Mouse (Mus musculus): ENCODE results near the gene Tomm40l. TPM values are rescaled to one million over a fixed set of nuclear protein-coding genes. Genes with fewer than 3 reads are reported as not detected.
"Not testable (repeated sequence)": the region's sequence is repeated elsewhere in the genome, so short reads cannot be mapped to it uniquely, and the experiment has no call there.

Gene Tomm40l
- polyA plus RNA-seq, 1 experiment from 2014 or later = 49.2 TPM

DNA sequence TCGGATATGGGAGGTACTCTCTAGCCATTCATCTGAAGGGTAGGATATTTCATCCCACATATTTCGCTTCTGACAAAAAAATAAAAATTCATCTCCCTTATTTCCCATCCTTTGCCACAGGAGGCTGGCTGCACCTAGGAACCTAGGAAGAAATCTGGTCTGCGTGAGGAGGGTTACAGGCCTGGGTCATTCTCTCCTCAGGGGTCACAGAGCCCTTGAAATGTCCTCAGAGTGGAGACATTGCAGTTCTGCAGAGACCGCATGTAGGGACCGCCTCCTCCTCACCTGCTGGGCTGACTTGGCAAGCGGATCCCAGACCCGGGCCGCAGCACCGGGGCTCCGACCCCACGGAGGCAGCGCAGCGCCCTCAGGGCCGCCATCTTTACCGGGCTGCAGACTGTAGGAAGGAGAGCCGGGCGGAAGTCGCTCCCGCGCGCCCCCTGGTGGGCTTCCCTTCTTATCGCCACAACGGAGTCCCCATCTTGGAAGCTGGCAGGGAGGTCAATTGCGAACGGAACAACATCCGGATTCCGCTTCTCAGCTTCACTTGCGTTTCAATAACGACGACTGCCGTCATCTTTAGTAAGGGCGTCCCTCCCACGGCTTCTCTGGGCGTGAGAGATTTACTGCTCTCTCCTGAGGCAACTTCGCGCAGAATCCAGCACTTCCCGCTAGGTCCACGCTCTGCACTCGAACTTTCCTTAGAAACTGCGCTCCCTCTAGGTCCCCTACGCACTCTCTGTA, 24.6 kb upstream of the Tomm40l start:
- ATAC-seq (peak; percentile 93), DNase-seq (ENCODE audit: low spot score) (peak; percentile 100)
- WGBS = under 1% methylated on average over 41 of the region's 41 CpGs
- peak overlapping the region; percentile 78 for H3K27ac ChIP-seq (ENCODE audit: low read depth, low read length)
- H3K4me3 ChIP-seq (ENCODE audit: low read depth, low read length) = peak overlapping the region; percentile 73
- H3K4me1 ChIP-seq (ENCODE audit: control insufficient read depth, insufficient read depth, low read length) = peaks cover 29% of the 10 kb centered on the region
- no peaks in the 10 kb centered on the region for H3K27me3 ChIP-seq (replicated peaks; ENCODE audit: control insufficient read depth, insufficient read depth, low read length)
- H3K4me2 ChIP-seq (ENCODE audit: low read length) = peak overlapping the region; percentile 88
- H3K9ac ChIP-seq (ENCODE audit: low read length) = peak overlapping the region; percentile 91
- H3K9me3 ChIP-seq (replicated peaks; ENCODE audit: control insufficient read depth, low read length) = no peaks in the 10 kb centered on the region
- peaks cover 23% of the 10 kb centered on the region for H3K36me3 ChIP-seq (ENCODE audit: control insufficient read depth, insufficient read depth, low read length)

DNA sequence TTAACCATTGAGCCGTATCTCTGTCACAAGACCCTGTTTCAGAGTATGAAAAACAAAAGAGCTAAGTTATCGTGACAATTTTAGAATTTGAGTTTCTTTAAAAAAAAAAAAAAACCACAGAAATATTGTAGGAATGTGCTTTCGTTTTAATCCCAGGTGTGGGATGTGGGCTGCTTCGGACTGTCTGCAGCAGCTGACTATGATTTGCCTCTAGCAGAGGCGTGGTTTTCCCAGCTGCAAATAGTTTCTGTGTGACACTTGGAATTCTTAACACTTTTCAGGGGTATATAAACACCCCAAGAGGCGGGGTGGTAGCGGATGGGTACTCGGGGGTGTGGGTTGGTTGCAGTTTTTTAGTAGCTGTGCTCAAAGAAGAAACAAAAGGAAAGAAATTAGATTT, 23.0 kb upstream of the Tomm40l start:
- Histone ChIP-seq H3K9me3 (replicated peaks; ENCODE audit: control insufficient read depth, low read length) (no peaks in the 10 kb centered on the region), H3K4me3 (ENCODE audit: low read depth, low read length) (no peak overlapping the region), H3K9ac (ENCODE audit: low read length) (no peak overlapping the region), H3K4me2 (ENCODE audit: low read length) (no peak overlapping the region), H3K4me1 (ENCODE audit: control insufficient read depth, insufficient read depth, low read length) (peaks cover 16% of the 10 kb centered on the region), H3K27ac (ENCODE audit: low read depth, low read length) (no peak overlapping the region), H3K36me3 (ENCODE audit: control insufficient read depth, insufficient read depth, low read length) (peaks cover 38% of the 10 kb centered on the region), H3K27me3 (replicated peaks; ENCODE audit: control insufficient read depth, insufficient read depth, low read length) (no peaks in the 10 kb centered on the region)
- 93% methylated on average over 8 of the region's 8 CpGs for WGBS
- no peak for ATAC-seq
- DNase-seq (ENCODE audit: low spot score) = no peak

DNA sequence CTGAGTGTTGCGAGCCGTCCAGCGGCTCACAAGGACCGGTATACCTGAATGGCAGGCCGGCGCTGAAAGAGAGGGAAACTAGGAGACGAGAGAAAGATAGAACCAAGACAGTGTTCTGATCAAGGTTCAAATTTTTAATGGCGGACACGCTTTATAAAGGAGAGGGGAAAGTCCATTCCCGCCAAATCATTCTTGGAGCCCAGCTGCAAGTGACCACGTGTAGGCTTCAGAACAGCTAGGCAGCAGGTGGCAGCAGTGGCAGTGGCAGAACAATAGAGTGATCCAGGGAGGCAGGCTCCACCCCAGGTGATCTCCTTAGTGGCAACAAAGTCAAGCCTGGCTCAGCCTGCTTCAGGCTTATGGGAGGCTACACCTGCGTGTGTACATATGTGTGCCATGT, 19.6 kb upstream of the Tomm40l start:
- not testable (repeated sequence) for H3K27ac ChIP-seq (ENCODE audit: low read depth, low read length); H3K27me3 ChIP-seq (replicated peaks; ENCODE audit: control insufficient read depth, insufficient read depth, low read length); H3K4me1 ChIP-seq (ENCODE audit: control insufficient read depth, insufficient read depth, low read length); H3K9me3 ChIP-seq (replicated peaks; ENCODE audit: control insufficient read depth, low read length); ATAC-seq; H3K4me2 ChIP-seq (ENCODE audit: low read length); H3K4me3 ChIP-seq (ENCODE audit: low read depth, low read length); H3K9ac ChIP-seq (ENCODE audit: low read length); DNase-seq (ENCODE audit: low spot score)
- peaks cover 71% of the 10 kb centered on the region for H3K36me3 ChIP-seq (ENCODE audit: control insufficient read depth, insufficient read depth, low read length)
- 83% methylated on average over 12 of the region's 12 CpGs for WGBS

DNA sequence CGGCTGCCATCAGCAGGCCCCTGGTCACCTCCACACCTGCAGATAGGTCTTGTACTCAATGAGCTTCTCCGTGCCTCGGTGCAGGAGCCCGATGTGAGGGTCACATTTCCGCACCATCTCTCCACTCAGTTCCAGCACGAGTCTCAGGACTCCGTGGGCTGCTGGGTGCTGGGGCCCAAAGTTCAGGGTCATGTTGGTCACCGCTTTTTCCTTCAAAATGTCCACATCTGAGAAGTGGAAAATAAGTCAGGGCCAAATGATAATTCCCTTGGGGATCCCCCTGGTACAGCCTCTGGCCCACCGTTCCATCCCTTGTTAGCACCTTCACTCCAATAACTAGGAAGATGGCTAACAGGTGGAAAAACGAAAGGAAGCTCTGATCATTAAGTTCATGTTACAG, 18.6 kb upstream of the Tomm40l start:
- Histone ChIP-seq H3K27me3 (replicated peaks; ENCODE audit: control insufficient read depth, insufficient read depth, low read length) (no peaks in the 10 kb centered on the region), H3K4me2 (ENCODE audit: low read length) (no peak overlapping the region), H3K4me3 (ENCODE audit: low read depth, low read length) (no peak overlapping the region), H3K4me1 (ENCODE audit: control insufficient read depth, insufficient read depth, low read length) (peaks cover under 1% of the 10 kb centered on the region; the same call in 1 of the 2 replicates), H3K9me3 (replicated peaks; ENCODE audit: control insufficient read depth, low read length) (no peaks in the 10 kb centered on the region), H3K27ac (ENCODE audit: low read depth, low read length) (no peak overlapping the region), H3K9ac (ENCODE audit: low read length) (no peak overlapping the region), H3K36me3 (ENCODE audit: control insufficient read depth, insufficient read depth, low read length) (peaks cover 80% of the 10 kb centered on the region)
- no peak for DNase-seq (ENCODE audit: low spot score)
- WGBS = 93% methylated on average over 10 of the region's 10 CpGs
- ATAC-seq = no peak

DNA sequence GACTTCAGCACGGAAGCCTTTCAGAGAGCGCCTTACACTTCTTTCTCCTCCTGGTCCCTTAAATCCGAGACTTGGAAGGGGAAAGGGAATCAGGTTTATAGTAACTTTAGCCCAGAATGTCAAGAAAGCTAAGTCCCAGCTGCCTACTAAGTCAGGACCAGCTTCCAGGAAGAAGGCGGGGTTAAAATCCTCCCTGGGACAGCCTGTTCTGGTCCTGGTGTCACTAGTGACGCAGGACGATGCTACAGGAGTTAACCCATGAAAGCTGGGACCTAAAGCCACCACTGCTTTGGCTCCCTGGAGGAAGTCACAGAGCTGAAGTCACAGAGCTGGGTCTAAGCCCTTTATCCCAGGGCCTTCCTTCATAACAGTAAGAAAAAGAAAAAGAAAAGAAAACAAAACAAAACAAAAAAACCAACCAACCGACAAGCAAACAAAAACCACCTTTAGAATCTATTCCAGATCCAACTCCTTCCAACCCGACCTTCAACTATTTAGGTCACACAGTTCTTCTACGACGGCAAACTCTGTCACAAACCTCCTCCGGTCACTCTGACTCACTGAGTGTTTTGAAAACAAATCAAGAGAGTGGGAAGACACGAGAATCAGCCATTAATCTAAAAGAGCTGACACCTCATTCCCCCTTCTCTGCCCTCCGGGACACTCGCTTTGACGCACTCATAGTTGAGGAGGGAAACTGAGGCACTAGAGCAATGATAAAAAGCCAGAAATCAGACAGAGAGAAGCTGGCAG, 17.9 kb upstream of the Tomm40l start:
- Histone ChIP-seq H3K27me3 (replicated peaks; ENCODE audit: control insufficient read depth, insufficient read depth, low read length) (no peaks in the 10 kb centered on the region), H3K9me3 (replicated peaks; ENCODE audit: control insufficient read depth, low read length) (no peaks in the 10 kb centered on the region), H3K4me3 (ENCODE audit: low read depth, low read length) (no peak overlapping the region), H3K36me3 (ENCODE audit: control insufficient read depth, insufficient read depth, low read length) (peaks cover 86% of the 10 kb centered on the region), H3K4me1 (ENCODE audit: control insufficient read depth, insufficient read depth, low read length) (no peaks in the 10 kb centered on the region), H3K9ac (ENCODE audit: low read length) (no peak overlapping the region), H3K4me2 (ENCODE audit: low read length) (no peak overlapping the region), H3K27ac (ENCODE audit: low read depth, low read length) (no peak overlapping the region)
- ATAC-seq = no peak
- WGBS = 84% methylated on average over 15 of the region's 15 CpGs
- no peak for DNase-seq (ENCODE audit: low spot score)

DNA sequence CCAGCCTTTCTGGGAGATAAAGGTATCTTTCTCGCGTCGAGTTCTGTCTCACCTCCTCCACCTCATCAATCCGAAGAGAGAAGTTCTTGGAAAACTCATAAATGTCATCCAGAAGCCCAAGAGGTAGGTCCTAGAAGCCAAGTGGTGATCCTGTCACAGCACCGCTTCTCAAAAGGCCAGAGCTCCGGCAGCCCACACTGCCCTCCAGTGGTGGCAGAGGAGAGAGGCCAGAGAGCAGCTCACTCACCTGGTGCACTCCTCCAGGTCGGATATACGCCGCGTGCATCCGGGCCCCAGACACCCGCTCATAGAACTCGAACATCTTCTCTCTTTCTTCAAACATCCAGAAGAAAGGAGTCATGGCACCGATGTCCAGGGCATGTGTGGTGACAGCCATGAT, 16.1 kb upstream of the Tomm40l start:
- ATAC-seq = 0 out of 2 replicates have a peak, but pooled peaks have one; percentile 52
- Histone ChIP-seq H3K4me2 (ENCODE audit: low read length) (no peak overlapping the region), H3K4me1 (ENCODE audit: control insufficient read depth, insufficient read depth, low read length) (no peaks in the 10 kb centered on the region), H3K36me3 (ENCODE audit: control insufficient read depth, insufficient read depth, low read length) (peaks cover 95% of the 10 kb centered on the region), H3K9ac (ENCODE audit: low read length) (no peak overlapping the region), H3K27ac (ENCODE audit: low read depth, low read length) (no peak overlapping the region), H3K27me3 (replicated peaks; ENCODE audit: control insufficient read depth, insufficient read depth, low read length) (no peaks in the 10 kb centered on the region), H3K4me3 (ENCODE audit: low read depth, low read length) (no peak overlapping the region), H3K9me3 (replicated peaks; ENCODE audit: control insufficient read depth, low read length) (no peaks in the 10 kb centered on the region)
- DNase-seq (ENCODE audit: low spot score) = peak; percentile 46
- WGBS = 77% methylated on average over 14 of the region's 14 CpGs

DNA sequence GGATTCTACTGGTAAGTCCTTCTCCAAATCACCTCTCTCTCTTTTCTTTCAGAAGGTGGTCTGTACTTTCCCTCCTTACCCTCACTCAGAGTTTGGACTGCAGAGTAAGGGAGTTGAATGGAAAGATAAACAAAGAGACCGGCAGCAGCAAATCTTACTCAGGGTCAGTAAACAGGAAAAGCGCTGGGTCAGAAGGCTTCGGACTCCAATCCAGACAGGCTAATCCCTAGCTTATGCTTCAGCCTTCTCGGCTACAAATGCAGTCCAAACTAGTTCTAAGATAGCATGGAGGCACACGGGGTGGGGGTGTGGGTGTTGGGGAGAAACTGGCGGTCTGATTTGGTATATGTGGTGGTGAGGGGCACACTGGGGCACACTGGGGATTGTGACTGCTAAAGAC, 15.1 kb upstream of the Tomm40l start:
- Histone ChIP-seq H3K27ac (ENCODE audit: low read depth, low read length) (no peak overlapping the region), H3K27me3 (replicated peaks; ENCODE audit: control insufficient read depth, insufficient read depth, low read length) (no peaks in the 10 kb centered on the region), H3K36me3 (ENCODE audit: control insufficient read depth, insufficient read depth, low read length) (peaks cover 85% of the 10 kb centered on the region), H3K4me1 (ENCODE audit: control insufficient read depth, insufficient read depth, low read length) (no peaks in the 10 kb centered on the region), H3K4me2 (ENCODE audit: low read length) (no peak overlapping the region), H3K9me3 (replicated peaks; ENCODE audit: control insufficient read depth, low read length) (no peaks in the 10 kb centered on the region), H3K9ac (ENCODE audit: low read length) (no peak overlapping the region), H3K4me3 (ENCODE audit: low read depth, low read length) (no peak overlapping the region)
- DNase-seq (ENCODE audit: low spot score) (no peak), ATAC-seq (no peak)
- WGBS = 87% methylated on average over 6 of the region's 6 CpGs

DNA sequence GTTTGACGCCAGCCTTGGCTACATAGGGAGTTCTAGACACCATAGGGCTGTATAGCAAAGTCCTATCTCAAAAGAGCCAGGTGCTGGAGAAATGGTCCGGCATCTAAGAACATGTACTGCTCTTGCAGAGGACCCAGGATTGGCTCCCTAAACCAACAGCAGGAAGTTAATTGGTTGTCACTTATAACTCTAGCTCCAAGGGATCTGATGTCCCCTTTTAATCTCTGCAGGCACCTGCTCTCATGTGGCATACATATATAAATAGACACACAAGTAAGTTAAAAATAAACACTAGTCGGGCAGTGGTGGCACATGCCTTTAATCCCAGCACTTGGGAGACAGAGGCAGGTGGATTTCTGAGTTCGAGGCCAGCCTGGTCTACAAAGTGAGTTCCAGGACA, 13.5 kb upstream of the Tomm40l start:
- no peak overlapping the region for H3K4me2 ChIP-seq (ENCODE audit: low read length)
- H3K9ac ChIP-seq (ENCODE audit: low read length) = no peak overlapping the region
- no peaks in the 10 kb centered on the region for H3K4me1 ChIP-seq (ENCODE audit: control insufficient read depth, insufficient read depth, low read length)
- H3K9me3 ChIP-seq (replicated peaks; ENCODE audit: control insufficient read depth, low read length) = no peaks in the 10 kb centered on the region
- no peak overlapping the region for H3K27ac ChIP-seq (ENCODE audit: low read depth, low read length)
- no peak overlapping the region for H3K4me3 ChIP-seq (ENCODE audit: low read depth, low read length)
- no peaks in the 10 kb centered on the region for H3K27me3 ChIP-seq (replicated peaks; ENCODE audit: control insufficient read depth, insufficient read depth, low read length)
- peaks cover 70% of the 10 kb centered on the region for H3K36me3 ChIP-seq (ENCODE audit: control insufficient read depth, insufficient read depth, low read length)
- 91% methylated on average over 4 of the region's 4 CpGs for WGBS
- no peak for ATAC-seq
- no peak for DNase-seq (ENCODE audit: low spot score)

DNA sequence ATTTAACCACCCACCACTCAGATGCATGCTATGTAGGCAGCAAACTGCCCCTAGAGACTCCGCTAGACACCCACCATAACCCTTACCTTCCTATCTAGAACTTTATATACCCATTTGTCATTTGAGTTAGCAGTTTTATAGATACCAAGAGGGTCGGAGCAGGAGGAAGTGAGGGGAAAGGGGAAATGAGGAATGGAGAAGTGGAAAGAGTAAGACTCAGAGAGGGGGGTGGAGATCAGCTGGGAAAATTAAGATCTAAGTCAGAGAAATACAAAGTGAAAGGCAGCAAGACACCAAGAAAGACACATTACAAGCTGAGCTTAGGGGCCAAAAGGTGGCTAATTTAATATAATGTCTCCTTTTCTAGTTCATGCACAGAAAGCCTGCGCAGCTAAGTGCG, 12.2 kb upstream of the Tomm40l start:
- H3K9ac ChIP-seq (ENCODE audit: low read length) = no peak overlapping the region
- DNase-seq (ENCODE audit: low spot score) = no peak
- WGBS = 97% methylated on average over 4 of the region's 4 CpGs
- H3K36me3 ChIP-seq (ENCODE audit: control insufficient read depth, insufficient read depth, low read length) = peaks cover 57% of the 10 kb centered on the region
- H3K4me3 ChIP-seq (ENCODE audit: low read depth, low read length) = no peak overlapping the region
- H3K4me1 ChIP-seq (ENCODE audit: control insufficient read depth, insufficient read depth, low read length) = no peaks in the 10 kb centered on the region
- H3K9me3 ChIP-seq (replicated peaks; ENCODE audit: control insufficient read depth, low read length) = no peaks in the 10 kb centered on the region
- H3K27me3 ChIP-seq (replicated peaks; ENCODE audit: control insufficient read depth, insufficient read depth, low read length) = no peaks in the 10 kb centered on the region
- H3K27ac ChIP-seq (ENCODE audit: low read depth, low read length) = no peak overlapping the region
- no peak for ATAC-seq
- no peak overlapping the region for H3K4me2 ChIP-seq (ENCODE audit: low read length)

Measured in forebrain, embryonic 14.5 days (tissue).